Mouse (Mus musculus) hindbrain, embryonic 15.5 days (tissue): ENCODE measurements at regions not wholly inside any gene's neighbourhood (a gene's known extent, or its start where the extent isn't known, plus 50 kb on each side); places are given as distances from the start of the nearest gene placed in this dataset.
"Not testable (repeated sequence)": the region's sequence is repeated elsewhere in the genome, so short reads cannot be mapped to it uniquely, and the experiment has no call there.

Experiments used
- ATAC-seq: fragments of 200-750 bp; cut with Nextera tagmentation; 2 replicates; pipeline ENCODE4 v1.8.0; 2017; ENCODE audit warnings: low read depth, moderate number of reproducible peaks, moderate TSS enrichment; ENCODE audit not compliant: low FRiP score
- H3K27ac ChIP-seq: fragments of 300-500 bp; sonication (generic); replicated peaks from 2 replicates; pipeline ENCODE4 v1.5.1; 2015; ENCODE audit warnings: mild to moderate bottlenecking, inconsistent platforms
- H3K27me3 ChIP-seq: fragments of 300-500 bp; sonication (generic); 2 replicates; pipeline ENCODE4 v1.6.1; 2015; ENCODE audit warnings: control low read depth, inconsistent platforms
- H3K36me3 ChIP-seq: fragments of 300-500 bp; sonication (generic); 2 replicates; pipeline ENCODE4 v1.6.1; 2015; ENCODE audit warnings: control low read depth, inconsistent platforms
- H3K4me1 ChIP-seq: fragments of 300-500 bp; sonication (generic); replicated peaks from 2 replicates; pipeline ENCODE4 v1.6.1; 2015; ENCODE audit warnings: control low read depth, inconsistent platforms
- H3K4me2 ChIP-seq: fragments of 300-500 bp; sonication (generic); 2 replicates; pipeline ENCODE4 v1.6.1; 2015; ENCODE audit warnings: moderate library complexity, mild to moderate bottlenecking, inconsistent platforms
- H3K4me3 ChIP-seq: fragments of 300-500 bp; sonication (generic); 2 replicates; pipeline ENCODE4 v1.5.1; 2015; ENCODE audit warnings: mild to moderate bottlenecking, inconsistent platforms
- H3K9ac ChIP-seq: fragments of 300-500 bp; sonication (generic); 2 replicates; pipeline ENCODE4 v1.6.1; 2015; ENCODE audit warnings: inconsistent platforms
- H3K9me3 ChIP-seq: fragments of 300-500 bp; sonication (generic); 2 replicates; pipeline ENCODE4 v1.6.1; 2016; ENCODE audit warnings: control low read depth, inconsistent platforms
- WGBS: fragments of 180-500 bp; shearing (Covaris S2); methylation state at CpG from one replicate; pipeline ENCODE4 v1.1.7; 2015; 5-methylcytosine and 5-hydroxymethylcytosine counted together

- no peak for ATAC-seq
- WGBS: 49% methylated on average over 3 of the region's 3 CpGs
- Histone ChIP-seq H3K36me3 (no peaks in the 10 kb centered on the region), H3K4me2 (no peak overlapping the region), H3K4me3 (no peak overlapping the region), H3K9ac (no peak overlapping the region), H3K27ac (no peak overlapping the region), H3K9me3 (no peaks in the 10 kb centered on the region), H3K4me1 (no peaks in the 10 kb centered on the region), H3K27me3 (no peaks in the 10 kb centered on the region)
Observed at GRCm38 (mm10) chr11:23079936-23080794, 72.8 kb downstream of the Fam161a start.

- ATAC-seq: no peak
- H3K4me3 ChIP-seq: no peak overlapping the region
- 49% methylated on average over 4 of the region's 4 CpGs for WGBS
- no peaks in the 10 kb centered on the region for H3K27me3 ChIP-seq
- H3K27ac ChIP-seq: no peak overlapping the region
- H3K4me1 ChIP-seq: no peaks in the 10 kb centered on the region
- H3K9me3 ChIP-seq: no peaks in the 10 kb centered on the region
- H3K4me2 ChIP-seq: no peak overlapping the region
- H3K36me3 ChIP-seq: no peaks in the 10 kb centered on the region
- no peak overlapping the region for H3K9ac ChIP-seq
Observed at GRCm38 (mm10) chr11:23081616-23082015, 74.3 kb downstream of the Fam161a start.

- not testable (repeated sequence) for ATAC-seq, H3K9me3 ChIP-seq, H3K27me3 ChIP-seq, H3K4me2 ChIP-seq, H3K4me3 ChIP-seq, H3K27ac ChIP-seq, H3K4me1 ChIP-seq, H3K9ac ChIP-seq, H3K36me3 ChIP-seq
- 84% methylated on average over 2 of the region's 2 CpGs for WGBS
Observed at GRCm38 (mm10) chr11:23083811-23084210, 76.5 kb downstream of the Fam161a start.

GRCm38 (mm10) chr11:23095287-23095686 is 88.0 kb downstream of the Fam161a start:
- Histone ChIP-seq H3K4me2 (no peak overlapping the region), H3K9ac (no peak overlapping the region), H3K27ac (no peak overlapping the region), H3K4me1 (no peaks in the 10 kb centered on the region), H3K4me3 (no peak overlapping the region), H3K36me3 (no peaks in the 10 kb centered on the region), H3K27me3 (no peaks in the 10 kb centered on the region), H3K9me3 (no peaks in the 10 kb centered on the region)
- ATAC-seq: no peak
- WGBS: 87% methylated on average over 5 of the region's 5 CpGs

GRCm38 (mm10) chr11:23095723-23096122 is 88.4 kb downstream of the Fam161a start:
- H3K4me1 ChIP-seq, H3K4me2 ChIP-seq, H3K9ac ChIP-seq, H3K4me3 ChIP-seq, H3K9me3 ChIP-seq, H3K27me3 ChIP-seq, H3K36me3 ChIP-seq, H3K27ac ChIP-seq, ATAC-seq: not testable (repeated sequence)
- 54% methylated on average over 1 of the region's 1 CpGs for WGBS

GRCm38 (mm10) chr11:23096451-23097222 is 89.3 kb downstream of the Fam161a start:
- ATAC-seq: no peak
- Histone ChIP-seq H3K27ac (no peak overlapping the region), H3K27me3 (no peaks in the 10 kb centered on the region), H3K4me3 (no peak overlapping the region), H3K4me1 (no peaks in the 10 kb centered on the region), H3K4me2 (no peak overlapping the region), H3K9me3 (no peaks in the 10 kb centered on the region), H3K9ac (no peak overlapping the region), H3K36me3 (no peaks in the 10 kb centered on the region)
- 75% methylated on average over 2 of the region's 2 CpGs for whole genome bisulfite sequencing

GRCm38 (mm10) chr11:23097223-23097490 is 89.8 kb downstream of the Fam161a start:
- whole genome bisulfite sequencing: 86% methylated on average over 2 of the region's 2 CpGs
- Histone ChIP-seq H3K4me3 (no peak overlapping the region), H3K9me3 (no peaks in the 10 kb centered on the region), H3K27me3 (no peaks in the 10 kb centered on the region), H3K4me2 (no peak overlapping the region), H3K27ac (no peak overlapping the region), H3K9ac (no peak overlapping the region), H3K4me1 (no peaks in the 10 kb centered on the region), H3K36me3 (no peaks in the 10 kb centered on the region)
- ATAC-seq: no peak

- Histone ChIP-seq H3K4me1 (no peaks in the 10 kb centered on the region), H3K9ac (no peak overlapping the region), H3K27ac (no peak overlapping the region), H3K36me3 (no peaks in the 10 kb centered on the region), H3K27me3 (no peaks in the 10 kb centered on the region), H3K9me3 (no peaks in the 10 kb centered on the region), H3K4me2 (no peak overlapping the region), H3K4me3 (no peak overlapping the region)
- ATAC-seq: no peak
- WGBS: 83% methylated on average over 9 of the region's 9 CpGs
Observed at GRCm38 (mm10) chr11:23114636-23115035, 107.3 kb downstream of the Fam161a start.

- no peak overlapping the region for H3K27ac ChIP-seq
- no peaks in the 10 kb centered on the region for H3K27me3 ChIP-seq
- no peak overlapping the region for H3K4me3 ChIP-seq
- H3K9ac ChIP-seq: no peak overlapping the region
- no peaks in the 10 kb centered on the region for H3K9me3 ChIP-seq
- H3K4me1 ChIP-seq: peaks cover 3% of the 10 kb centered on the region; the same call in 1 of the 2 replicates
- ATAC-seq: no peak
- no peak overlapping the region for H3K4me2 ChIP-seq
- 92% methylated on average over 11 of the region's 11 CpGs for WGBS
- H3K36me3 ChIP-seq: no peaks in the 10 kb centered on the region
Observed at GRCm38 (mm10) chr11:23120533-23121210, 113.3 kb downstream of the Fam161a start.

- Histone ChIP-seq H3K9me3 (no peaks in the 10 kb centered on the region), H3K4me3 (peak overlapping the region; percentile 45), H3K4me2 (peak overlapping the region; percentile 69), H3K27ac (no peak overlapping the region), H3K36me3 (no peaks in the 10 kb centered on the region), H3K4me1 (peaks cover 3% of the 10 kb centered on the region; the same call in 1 of the 2 replicates), H3K27me3 (no peaks in the 10 kb centered on the region), H3K9ac (peak overlapping the region; percentile 46)
- WGBS: 4% methylated on average over 23 of the region's 25 CpGs
- ATAC-seq: peak; percentile 99
Observed at GRCm38 (mm10) chr11:23124198-23124951, 117.0 kb downstream of the Fam161a start.

GRCm38 (mm10) chr11:23131122-23131521 is 123.8 kb downstream of the Fam161a start:
- WGBS: 45% methylated on average over 1 of the region's 1 CpGs
- no peaks in the 10 kb centered on the region for H3K9me3 ChIP-seq
- no peaks in the 10 kb centered on the region for H3K36me3 ChIP-seq
- H3K4me3 ChIP-seq: no peak overlapping the region
- no peak overlapping the region for H3K9ac ChIP-seq
- no peak overlapping the region for H3K4me2 ChIP-seq
- no peaks in the 10 kb centered on the region for H3K27me3 ChIP-seq
- ATAC-seq: no peak
- H3K27ac ChIP-seq: no peak overlapping the region
- no peaks in the 10 kb centered on the region for H3K4me1 ChIP-seq
